ENCODE assay signal across 10 mouse cellular contexts in the genomic region with DNA sequence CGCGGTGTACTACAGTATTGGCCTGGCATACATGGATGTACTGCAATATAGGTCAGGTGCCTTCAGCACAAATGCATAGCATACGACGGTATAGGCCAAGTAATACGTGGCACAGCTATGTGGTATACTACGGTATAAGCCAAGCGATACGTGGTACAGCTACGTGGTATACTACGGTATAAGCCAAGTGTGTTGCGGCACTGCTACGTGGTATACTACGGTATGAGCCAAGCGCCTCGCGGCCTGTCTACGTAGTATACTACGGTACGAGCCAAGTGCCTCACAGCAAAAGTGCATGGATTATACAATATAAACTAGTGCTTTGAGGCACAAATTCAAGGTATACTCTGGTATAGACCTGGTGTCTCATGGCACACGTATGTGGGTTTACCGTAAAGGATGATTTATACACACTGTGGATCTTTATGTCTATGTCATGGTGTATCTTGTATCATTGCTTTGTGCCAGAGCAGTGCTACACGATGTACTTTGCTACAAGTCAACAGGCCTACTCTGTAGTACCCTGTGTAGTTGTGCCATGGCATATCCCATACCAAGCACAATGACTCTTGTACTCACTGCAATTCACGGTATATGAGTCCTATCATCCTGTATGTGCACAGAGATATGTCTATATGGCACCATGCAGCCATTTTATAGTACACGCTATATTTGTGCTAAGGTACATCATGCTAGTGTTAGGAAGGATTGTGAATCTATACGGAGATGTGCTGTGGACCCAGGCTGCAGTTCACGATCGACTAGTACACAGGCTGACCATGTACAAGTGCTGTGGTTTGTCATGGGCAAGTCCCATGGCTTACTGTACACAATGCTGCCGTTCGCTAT.
DNase-seq lines count a peak whose midpoint lies in the region; ATAC-seq lines count a peak whose summit lies in the region.
"Had no signal": no experiment of that assay in that cellular context is flagged by ENCODE, and none has a peak within 500 bp of the region (broad histone marks: within the 10 kb centered on the region; RNA-seq: fewer than 3 reads in every experiment).

No protein-coding gene starts in this region.

- peak overlapping the region; percentile 41 for H3K4me3 ChIP-seq in heart, embryonic 15.5 days
- peak overlapping the region; percentile 31 for H3K4me3 ChIP-seq in embryonic facial prominence, embryonic 13.5 days
- peak overlapping the region; percentile 40 for H3K4me3 ChIP-seq in limb, embryonic 10.5 days
- H3K4me3 ChIP-seq in neural tube, embryonic 12.5 days: no peak overlapping the region

- H3K9me3 ChIP-seq in heart, embryonic 15.5 days (replicated peaks): peaks cover 5% of the 10 kb centered on the region; the same call in 1 of the 2 replicates
- H3K9me3 ChIP-seq in embryonic facial prominence, embryonic 13.5 days: peaks cover 45% of the 10 kb centered on the region
- peaks cover 6% of the 10 kb centered on the region for H3K9me3 ChIP-seq in limb, embryonic 10.5 days (replicated peaks)
- H3K9me3 ChIP-seq in neural tube, embryonic 12.5 days: peaks cover 43% of the 10 kb centered on the region

- H3K36me3 ChIP-seq in heart, embryonic 15.5 days: 0 out of 2 replicates have a peak, but pooled peaks cover 4% of the 10 kb centered on the region
- H3K36me3 ChIP-seq in embryonic facial prominence, embryonic 13.5 days: 0 out of 2 replicates have a peak, but pooled peaks cover 3% of the 10 kb centered on the region
- 0 out of 2 replicates have a peak, but pooled peaks cover 4% of the 10 kb centered on the region for H3K36me3 ChIP-seq in limb, embryonic 10.5 days
- no peaks in the 10 kb centered on the region for H3K36me3 ChIP-seq in neural tube, embryonic 12.5 days

- peaks cover 6% of the 10 kb centered on the region for H3K4me1 ChIP-seq in heart, embryonic 15.5 days (replicated peaks)
- H3K4me1 ChIP-seq in embryonic facial prominence, embryonic 13.5 days: peaks cover 34% of the 10 kb centered on the region
- peaks cover 65% of the 10 kb centered on the region for H3K4me1 ChIP-seq in limb, embryonic 10.5 days
- peaks cover 6% of the 10 kb centered on the region; the same call in 1 of the 2 replicates for H3K4me1 ChIP-seq in neural tube, embryonic 12.5 days

- no peak for ATAC-seq in heart, embryonic 15.5 days (replicated peaks; ENCODE audit: insufficient number of reproducible peaks, insufficient read depth, low FRiP score, low read depth)
- ATAC-seq in embryonic facial prominence, embryonic 13.5 days (ENCODE audit: insufficient number of reproducible peaks, insufficient read depth, low FRiP score, low TSS enrichment, low read depth): no peak; the same call in 1 of the 2 replicates
- ATAC-seq in neural tube, embryonic 12.5 days (ENCODE audit: low FRiP score, low read depth): no peak

- no peak overlapping the region for H3K9ac ChIP-seq in heart, embryonic 15.5 days
- peak overlapping the region; percentile 51; the same call in 1 of the 2 replicates for H3K9ac ChIP-seq in embryonic facial prominence, embryonic 13.5 days
- H3K9ac ChIP-seq in neural tube, embryonic 12.5 days: no peak overlapping the region

- WGBS in heart, embryonic 15.5 days: 58% methylated on average over 29 of the region's 29 CpGs
- WGBS in embryonic facial prominence, embryonic 13.5 days: 54% methylated on average over 29 of the region's 29 CpGs
- 55% methylated on average over 29 of the region's 29 CpGs for WGBS in limb, embryonic 10.5 days
- WGBS in neural tube, embryonic 12.5 days: 58% methylated on average over 29 of the region's 29 CpGs

- H3K27ac ChIP-seq in heart, embryonic 15.5 days: no peak overlapping the region
- no peak overlapping the region for H3K27ac ChIP-seq in embryonic facial prominence, embryonic 13.5 days
- H3K27ac ChIP-seq in limb, embryonic 10.5 days: peak overlapping the region; percentile 71
- no peak overlapping the region for H3K27ac ChIP-seq in neural tube, embryonic 12.5 days

- H3K27me3 ChIP-seq in heart, embryonic 15.5 days: 0 out of 2 replicates have a peak, but pooled peaks cover 4% of the 10 kb centered on the region
- peaks cover 3% of the 10 kb centered on the region; the same call in 1 of the 2 replicates for H3K27me3 ChIP-seq in embryonic facial prominence, embryonic 13.5 days
- H3K27me3 ChIP-seq in limb, embryonic 10.5 days (ENCODE audit: low read depth, poor library complexity, severe bottlenecking): no peaks in the 10 kb centered on the region
- peaks cover 4% of the 10 kb centered on the region; the same call in 1 of the 2 replicates for H3K27me3 ChIP-seq in neural tube, embryonic 12.5 days (replicated peaks)
- H3K27me3 ChIP-seq: CH12.LX had no signal

- no peak for DNase-seq in heart, adult 18-20 months
- peak; percentile 49 for DNase-seq in limb, embryonic 10.5 days (ENCODE audit: low spot score)
- no peak for DNase-seq in layer of hippocampus, postnatal 36 days
- DNase-seq in cerebellum, adult 9-10 months: no peak
- DNase-seq in left cerebral cortex, postnatal 4 days: no peak
- DNase-seq: right cerebral cortex, adult 18-20 months had no signal

- H3K4me2 ChIP-seq in heart, embryonic 15.5 days: peak overlapping the region; percentile 66
- H3K4me2 ChIP-seq in embryonic facial prominence, embryonic 13.5 days: peak overlapping the region; percentile 58
- peak overlapping the region; percentile 56 for H3K4me2 ChIP-seq in neural tube, embryonic 12.5 days (replicated peaks)

- intact Hi-C loops in left cerebral cortex, postnatal 4 days (cut with DNase I): no loop called here
